Mouse (Mus musculus) naive thymus-derived CD4-positive, alpha-beta T cell, adult 2 months (primary cell): Measurements from ENCODE around the gene Gm765.

Experiments
- DNase-seq: peaks from one replicate; pipeline ENCODE4 v3.0.0-alpha.2; 2011; ENCODE audit warnings: low read depth

Gm765 gene

DNA sequence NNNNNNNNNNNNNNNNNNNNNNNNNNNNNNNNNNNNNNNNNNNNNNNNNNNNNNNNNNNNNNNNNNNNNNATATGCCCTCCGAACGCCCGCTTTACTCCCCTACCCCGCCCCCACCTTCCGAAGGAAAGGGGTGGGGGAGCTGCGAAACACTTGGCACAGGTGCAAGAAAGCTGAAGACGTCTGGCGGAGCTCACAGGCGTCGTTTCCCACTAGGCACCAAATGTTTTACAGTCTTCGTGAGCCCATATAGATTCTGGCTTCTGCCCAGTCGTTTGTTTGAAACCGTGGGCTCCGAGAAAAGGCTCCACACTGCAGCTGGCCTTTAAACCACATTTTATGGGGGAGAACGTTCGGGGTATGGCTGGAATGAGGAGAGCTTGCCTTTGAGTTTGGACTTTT is 120.6 kb downstream of the Gm765 start:
- DNase-seq: no peak

GRCm38 (mm10) chr6:98212225-98212624 is 130.3 kb downstream of the Gm765 start:
- no peak for DNase-seq

DNA sequence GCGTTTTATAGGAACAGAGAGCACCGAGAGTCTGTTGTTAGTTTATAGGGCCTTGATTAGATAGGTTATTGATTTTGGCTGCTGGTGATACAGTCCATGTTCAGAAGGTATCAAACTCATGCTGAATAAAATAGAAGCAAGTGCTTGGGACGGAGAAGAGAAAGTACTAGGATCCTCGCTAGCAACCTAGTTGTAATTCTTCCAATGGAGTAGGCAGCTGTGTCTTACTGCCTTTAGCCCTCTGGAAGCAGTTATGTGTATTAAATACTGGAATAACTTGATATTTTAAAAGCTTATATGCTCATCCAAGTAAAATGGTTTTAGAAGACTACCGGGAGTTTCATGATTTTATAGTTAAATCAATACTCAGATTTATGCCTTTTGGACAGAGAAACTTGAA is 132.3 kb downstream of the Gm765 start:
- DNase-seq: no peak

DNA sequence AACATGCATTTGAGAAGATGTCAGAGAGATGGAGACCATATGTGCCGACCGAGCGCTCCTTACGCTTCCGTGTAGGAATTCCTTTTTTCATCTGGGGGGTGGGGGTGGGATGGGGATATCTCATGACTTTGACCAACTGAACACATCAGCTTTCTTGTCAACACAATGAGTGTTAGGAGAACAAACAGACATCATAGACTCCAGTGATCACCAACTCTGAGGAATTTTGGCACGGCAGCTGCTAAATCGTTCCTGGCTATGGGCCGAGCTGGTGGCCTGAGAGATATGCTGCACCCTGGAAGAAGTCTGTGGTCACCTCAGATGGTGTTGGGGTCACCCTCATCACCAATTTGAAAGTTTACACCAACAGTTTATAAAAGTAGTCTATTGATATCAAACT is 134.5 kb downstream of the Gm765 start:
- DNase-seq: no peak

GRCm38 (mm10) chr6:98198706-98199105 is 143.8 kb downstream of the Gm765 start:
- no peak for DNase-seq

- DNase-seq: no peak
These were observed 151.7 kb downstream of the Gm765 start for GRCm38 (mm10) chr6:98190745-98191442.
